Mouse (Mus musculus): ENCODE data around the gene Cngb1. TPM values are rescaled to one million over a fixed set of nuclear protein-coding genes. Genes with fewer than 3 reads are reported as not detected.

The Cngb1 gene
- total RNA-seq, 2 experiments from 2014 or later: 0.23 to 0.56 TPM

GRCm38 (mm10) chr8:95204039-95204380 lies 102.4 kb downstream of the Cngb1 start:
- intact Hi-C loops (cut with DNase I): loop anchor here (5.0 to 10.0 kb wide), 2 partner anchors 109 to 252 kb away; no protein-coding TSS in a partner anchor
- H3K27ac ChIP-seq: no peak overlapping the region
- peak; percentile 98 for TF ChIP-seq CTCF (IDR thresholded peaks at IDR 0.05)
- H3K4me3 ChIP-seq: no peak overlapping the region
- DNase-seq (ENCODE audit: extremely low spot score in 1 of 2, low spot score in 2 of 2): peak; percentile 66 to 75

- no peak for TF ChIP-seq CTCF (IDR thresholded peaks at IDR 0.05)
- DNase-seq (ENCODE audit: extremely low spot score in 1 of 2, low spot score in 2 of 2): no peak
- no peak overlapping the region for H3K4me3 ChIP-seq
- intact Hi-C loops (cut with DNase I): loop anchor here (2.0 to 10.0 kb wide), 3 partner anchors 69 to 251 kb away; no protein-coding TSS in a partner anchor
- no peak overlapping the region for H3K27ac ChIP-seq
Measured at GRCm38 (mm10) chr8:95203326-95204038, 102.9 kb downstream of the Cngb1 start.

- H3K4me3 ChIP-seq: no peak within 1 kb of the TSS
- TF ChIP-seq CTCF (IDR thresholded peaks at IDR 0.05): no peak
- no peak within 1 kb of the TSS for H3K27ac ChIP-seq
- intact Hi-C loops (cut with DNase I): loop anchor here (2.0 to 10.0 kb wide), 3 partner anchors 68 to 250 kb away; no protein-coding TSS in a partner anchor
- DNase-seq (ENCODE audit: extremely low spot score in 1 of 2, low spot score in 2 of 2): no peak
Measured at GRCm38 (mm10) chr8:95202649-95203275, 103.6 kb downstream of the Cngb1 start, which contains the start of gene Kifc3. Gene Kifc3, minus strand, starts transcription at chr8:95202812.

- Histone ChIP-seq H3K4me3 (no peak overlapping the region), H3K27ac (no peak overlapping the region)
- intact Hi-C loops (cut with DNase I): loop anchor here (2.0 to 10.0 kb wide), 3 partner anchors 67 to 250 kb away; no protein-coding TSS in a partner anchor
- no peak for TF ChIP-seq CTCF (IDR thresholded peaks at IDR 0.05)
- DNase-seq (ENCODE audit: extremely low spot score in 1 of 2, low spot score in 2 of 2): no peak
Measured at GRCm38 (mm10) chr8:95202056-95202570, 104.3 kb downstream of the Cngb1 start.

- TF ChIP-seq CTCF (IDR thresholded peaks at IDR 0.05): no peak
- H3K4me3 ChIP-seq: no peak overlapping the region
- DNase-seq (ENCODE audit: extremely low spot score in 1 of 2, low spot score in 2 of 2): no peak
- intact Hi-C loops (cut with DNase I): loop anchor here (5.0 to 10.0 kb wide), 2 partner anchors 107 to 249 kb away; no protein-coding TSS in a partner anchor
- no peak overlapping the region for H3K27ac ChIP-seq
Measured at GRCm38 (mm10) chr8:95201491-95201890, 104.9 kb downstream of the Cngb1 start.

GRCm38 (mm10) chr8:95200001-95200405 lies 106.4 kb downstream of the Cngb1 start:
- DNase-seq (ENCODE audit: extremely low spot score in 1 of 2, low spot score in 2 of 2): no peak
- TF ChIP-seq CTCF (IDR thresholded peaks at IDR 0.05): no peak
- H3K27ac ChIP-seq: no peak overlapping the region
- intact Hi-C loops (cut with DNase I): loop anchor here (5.0 to 10.0 kb wide), 2 partner anchors 105 to 248 kb away; no protein-coding TSS in a partner anchor
- no peak overlapping the region for H3K4me3 ChIP-seq

- DNase-seq (ENCODE audit: extremely low spot score in 1 of 2, low spot score in 2 of 2): no peak
- TF ChIP-seq CTCF (IDR thresholded peaks at IDR 0.05): no peak
- Histone ChIP-seq H3K27ac (no peak overlapping the region), H3K4me3 (no peak overlapping the region)
- intact Hi-C loops (cut with DNase I): no loop called here
Measured at GRCm38 (mm10) chr8:95195728-95196127, 110.7 kb downstream of the Cngb1 start.

GRCm38 (mm10) chr8:95191497-95192175 lies 114.7 kb downstream of the Cngb1 start:
- Histone ChIP-seq H3K27ac (no peak overlapping the region), H3K4me3 (no peak overlapping the region)
- TF ChIP-seq CTCF (IDR thresholded peaks at IDR 0.05): no peak; the same call in 1 of the 2 replicates
- DNase-seq (ENCODE audit: extremely low spot score in 1 of 2, low spot score in 2 of 2): no peak
- intact Hi-C loops (cut with DNase I): no loop called here

Other genes starting within 250 kb of the Cngb1 start
- gene Katnb1, start 225.4 kb downstream of the Cngb1 start, total RNA-seq (2021): 10 to 100 TPM; 37.6 to 46.2 TPM
- 10 to 100 TPM; 58.4 to 61.5 TPM for gene Kifc3, start 103.8 kb downstream of the Cngb1 start, total RNA-seq (2021)
- gene Tepp, start 4.0 kb upstream of the Cngb1 start, total RNA-seq (2021): not detected
- gene Zfp319, start 25.4 kb upstream of the Cngb1 start, total RNA-seq (2021): 10 to 100 TPM; 16.6 to 17.7 TPM
- gene Usb1, start 25.7 kb upstream of the Cngb1 start, total RNA-seq (2021): 10 to 100 TPM; 13.5 to 14.7 TPM
- 10 to 100 TPM; 16.7 to 21.0 TPM for gene Mmp15, start 45.7 kb upstream of the Cngb1 start, total RNA-seq (2021)
- gene Cfap20, start 128.3 kb upstream of the Cngb1 start, total RNA-seq (2021): 10 to 100 TPM; 57.7 to 58.7 TPM
- gene Csnk2a2, start 183.5 kb upstream of the Cngb1 start, total RNA-seq (2021): 10 to 100 TPM; 71.6 to 86.2 TPM
- gene Ccdc113, start 227.5 kb upstream of the Cngb1 start, total RNA-seq (2021): 1 to 10 TPM; 3.3 to 3.4 TPM